Mouse (Mus musculus): ENCODE results near the gene Ptpn7. TPM values are rescaled to one million over a fixed set of nuclear protein-coding genes. Genes with fewer than 3 reads are reported as not detected.

The Ptpn7 gene
- polyA plus RNA-seq, 1 experiment from 2014 or later, result 1.2 TPM

DNA sequence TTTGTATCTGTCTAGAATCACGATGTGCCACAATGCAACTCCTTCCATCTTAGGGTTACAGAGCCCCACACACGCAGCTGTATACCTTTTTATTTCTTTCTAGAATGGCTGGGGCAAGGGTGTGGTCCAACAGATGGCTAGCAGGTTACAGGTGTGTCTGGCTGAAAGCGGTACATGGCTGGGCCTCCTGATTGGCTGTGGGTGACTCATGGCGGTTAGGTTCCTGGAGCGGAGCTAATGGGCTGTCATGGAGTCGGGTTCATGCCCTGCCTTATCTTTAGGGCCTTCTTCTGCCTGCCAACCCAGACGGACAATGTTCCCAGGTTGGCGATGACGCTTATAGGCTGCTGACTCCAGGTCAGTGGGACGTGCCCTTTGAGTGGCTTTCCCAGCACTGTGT lies 48.3 kb downstream of the Ptpn7 start:
- 0 out of 2 replicates have a peak, but pooled peaks cover 5% of the 10 kb centered on the region for H3K4me1 ChIP-seq (ENCODE audit: control insufficient read depth, insufficient read depth, low read length)
- no peak overlapping the region for H3K4me3 ChIP-seq (ENCODE audit: low read depth, low read length)
- no peaks in the 10 kb centered on the region for H3K36me3 ChIP-seq (ENCODE audit: control insufficient read depth, insufficient read depth, low read length)
- no peaks in the 10 kb centered on the region for H3K27me3 ChIP-seq (ENCODE audit: control insufficient read depth, insufficient read depth, low read length)
- no peak overlapping the region for H3K4me2 ChIP-seq (replicated peaks; ENCODE audit: low read depth, low read length)
- H3K9ac ChIP-seq (replicated peaks; ENCODE audit: low read depth, low read length), result no peak overlapping the region
- no peaks in the 10 kb centered on the region for H3K9me3 ChIP-seq (ENCODE audit: control insufficient read depth, low read depth, low read length)
- 66% methylated on average over 10 of the region's 10 CpGs for WGBS
- H3K27ac ChIP-seq (ENCODE audit: low read length), result 0 out of 2 replicates have a peak overlapping the region, but pooled peaks have one; percentile 45
- peak; percentile 58; the same call in 1 of the 2 replicates for ATAC-seq (ENCODE audit: insufficient number of reproducible peaks, insufficient read depth, low FRiP score, low read depth)

- Histone ChIP-seq H3K9ac (replicated peaks; ENCODE audit: low read depth, low read length) (no peak overlapping the region), H3K27me3 (ENCODE audit: control insufficient read depth, insufficient read depth, low read length) (no peaks in the 10 kb centered on the region), H3K4me1 (ENCODE audit: control insufficient read depth, insufficient read depth, low read length) (0 out of 2 replicates have a peak, but pooled peaks cover 5% of the 10 kb centered on the region), H3K36me3 (ENCODE audit: control insufficient read depth, insufficient read depth, low read length) (no peaks in the 10 kb centered on the region), H3K4me3 (ENCODE audit: low read depth, low read length) (no peak overlapping the region), H3K4me2 (replicated peaks; ENCODE audit: low read depth, low read length) (no peak overlapping the region), H3K9me3 (ENCODE audit: control insufficient read depth, low read depth, low read length) (no peaks in the 10 kb centered on the region), H3K27ac (ENCODE audit: low read length) (0 out of 2 replicates have a peak overlapping the region, but pooled peaks have one; percentile 45)
- 53% methylated on average over 4 of the region's 4 CpGs for WGBS
- ATAC-seq (ENCODE audit: insufficient number of reproducible peaks, insufficient read depth, low FRiP score, low read depth), result no peak
These were observed 48.8 kb downstream of the Ptpn7 start for GRCm38 (mm10) chr1:135181275-135181674.

DNA sequence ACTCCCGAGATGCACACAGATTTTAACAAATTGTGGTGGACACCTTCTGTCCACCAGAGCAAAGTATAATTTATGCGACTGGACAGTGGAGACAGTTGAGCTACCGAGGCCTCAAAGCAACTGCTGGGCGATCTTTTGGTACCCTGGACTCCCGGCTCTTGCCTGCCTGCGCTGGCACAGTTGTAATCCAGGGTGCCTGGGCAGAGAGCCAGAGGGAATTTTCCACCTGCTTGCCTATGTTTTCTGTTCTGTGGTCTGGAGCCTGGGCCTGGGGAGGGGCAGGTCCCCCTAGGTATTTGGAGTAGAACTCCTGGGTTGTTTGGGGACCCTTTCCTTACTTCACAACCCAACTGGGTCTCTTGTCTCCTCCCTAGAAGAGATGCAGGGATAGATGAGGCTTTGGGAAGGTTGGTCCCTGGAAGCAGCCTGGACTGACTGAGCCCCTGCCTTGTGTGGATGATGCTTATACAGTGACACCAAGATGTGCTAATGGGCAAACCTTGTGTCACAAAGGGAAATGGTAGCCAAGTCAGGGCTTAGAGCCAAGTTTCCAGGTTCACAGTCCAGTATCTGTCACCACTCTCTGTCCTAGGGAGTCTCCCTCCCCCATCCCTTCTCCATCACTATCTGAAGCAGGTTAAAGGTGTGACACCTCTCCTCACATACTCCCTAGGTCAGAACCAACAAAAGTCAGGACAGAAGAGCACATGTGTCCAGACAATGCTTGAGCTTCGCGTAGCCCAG lies 49.6 kb downstream of the Ptpn7 start:
- ATAC-seq (ENCODE audit: insufficient number of reproducible peaks, insufficient read depth, low FRiP score, low read depth), result no peak
- Histone ChIP-seq H3K36me3 (ENCODE audit: control insufficient read depth, insufficient read depth, low read length) (no peaks in the 10 kb centered on the region), H3K27ac (ENCODE audit: low read length) (peak overlapping the region; percentile 70; the same call in 1 of the 2 replicates), H3K9ac (replicated peaks; ENCODE audit: low read depth, low read length) (no peak overlapping the region), H3K9me3 (ENCODE audit: control insufficient read depth, low read depth, low read length) (no peaks in the 10 kb centered on the region), H3K4me3 (ENCODE audit: low read depth, low read length) (no peak overlapping the region), H3K4me2 (replicated peaks; ENCODE audit: low read depth, low read length) (no peak overlapping the region), H3K27me3 (ENCODE audit: control insufficient read depth, insufficient read depth, low read length) (no peaks in the 10 kb centered on the region), H3K4me1 (ENCODE audit: control insufficient read depth, insufficient read depth, low read length) (0 out of 2 replicates have a peak, but pooled peaks cover 5% of the 10 kb centered on the region)
- WGBS, result 84% methylated on average over 8 of the region's 8 CpGs

DNA sequence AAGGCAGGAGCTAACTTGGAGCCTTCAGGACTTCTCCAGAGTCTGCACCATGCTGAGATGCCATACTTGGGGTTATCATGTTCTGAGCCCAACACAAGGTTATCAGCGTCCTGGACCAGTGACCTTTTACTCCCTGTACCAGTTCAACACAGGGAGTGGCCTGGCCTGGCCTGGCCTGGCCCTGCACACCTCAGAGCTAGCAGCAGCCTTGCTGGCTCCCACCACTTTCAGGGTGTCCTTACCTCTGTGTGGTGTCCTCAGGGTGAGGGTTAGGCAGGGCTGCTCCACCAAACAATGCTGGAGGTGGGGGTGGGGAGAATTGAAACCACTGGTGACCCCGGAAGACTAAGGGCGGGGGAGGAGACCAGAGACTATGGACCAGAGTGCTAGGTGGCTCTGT lies 50.5 kb downstream of the Ptpn7 start:
- H3K36me3 ChIP-seq (ENCODE audit: control insufficient read depth, insufficient read depth, low read length), result no peaks in the 10 kb centered on the region
- no peaks in the 10 kb centered on the region for H3K27me3 ChIP-seq (ENCODE audit: control insufficient read depth, insufficient read depth, low read length)
- ATAC-seq (ENCODE audit: insufficient number of reproducible peaks, insufficient read depth, low FRiP score, low read depth), result peak; percentile 26; the same call in 1 of the 2 replicates
- H3K9me3 ChIP-seq (ENCODE audit: control insufficient read depth, low read depth, low read length), result no peaks in the 10 kb centered on the region
- no peak overlapping the region for H3K4me3 ChIP-seq (ENCODE audit: low read depth, low read length)
- 57% methylated on average over 3 of the region's 3 CpGs for WGBS
- peak overlapping the region; percentile 70; the same call in 1 of the 2 replicates for H3K27ac ChIP-seq (ENCODE audit: low read length)
- H3K4me1 ChIP-seq (ENCODE audit: control insufficient read depth, insufficient read depth, low read length), result 0 out of 2 replicates have a peak, but pooled peaks cover 5% of the 10 kb centered on the region
- no peak overlapping the region for H3K9ac ChIP-seq (replicated peaks; ENCODE audit: low read depth, low read length)
- no peak overlapping the region for H3K4me2 ChIP-seq (replicated peaks; ENCODE audit: low read depth, low read length)

- H3K9ac ChIP-seq (replicated peaks; ENCODE audit: low read depth, low read length), result no peak overlapping the region
- no peak overlapping the region for H3K4me2 ChIP-seq (replicated peaks; ENCODE audit: low read depth, low read length)
- WGBS, result 59% methylated on average over 4 of the region's 4 CpGs
- peak; percentile 82 for ATAC-seq (ENCODE audit: insufficient number of reproducible peaks, insufficient read depth, low FRiP score, low read depth)
- H3K36me3 ChIP-seq (ENCODE audit: control insufficient read depth, insufficient read depth, low read length), result no peaks in the 10 kb centered on the region
- no peak overlapping the region for H3K4me3 ChIP-seq (ENCODE audit: low read depth, low read length)
- peak overlapping the region; percentile 70; the same call in 1 of the 2 replicates for H3K27ac ChIP-seq (ENCODE audit: low read length)
- no peaks in the 10 kb centered on the region for H3K27me3 ChIP-seq (ENCODE audit: control insufficient read depth, insufficient read depth, low read length)
- no peaks in the 10 kb centered on the region for H3K9me3 ChIP-seq (ENCODE audit: control insufficient read depth, low read depth, low read length)
- 0 out of 2 replicates have a peak, but pooled peaks cover 5% of the 10 kb centered on the region for H3K4me1 ChIP-seq (ENCODE audit: control insufficient read depth, insufficient read depth, low read length)
These were observed 50.9 kb downstream of the Ptpn7 start for GRCm38 (mm10) chr1:135183448-135183847.

- Histone ChIP-seq H3K27ac (ENCODE audit: low read length) (peak overlapping the region; percentile 44; the same call in 1 of the 2 replicates), H3K36me3 (ENCODE audit: control insufficient read depth, insufficient read depth, low read length) (no peaks in the 10 kb centered on the region), H3K9ac (replicated peaks; ENCODE audit: low read depth, low read length) (no peak overlapping the region), H3K4me1 (ENCODE audit: control insufficient read depth, insufficient read depth, low read length) (0 out of 2 replicates have a peak, but pooled peaks cover 5% of the 10 kb centered on the region), H3K4me2 (replicated peaks; ENCODE audit: low read depth, low read length) (no peak overlapping the region), H3K27me3 (ENCODE audit: control insufficient read depth, insufficient read depth, low read length) (no peaks in the 10 kb centered on the region), H3K9me3 (ENCODE audit: control insufficient read depth, low read depth, low read length) (no peaks in the 10 kb centered on the region), H3K4me3 (ENCODE audit: low read depth, low read length) (no peak overlapping the region)
- ATAC-seq (ENCODE audit: insufficient number of reproducible peaks, insufficient read depth, low FRiP score, low read depth), result peak; percentile 48; the same call in 1 of the 2 replicates
- WGBS, result 56% methylated on average over 11 of the region's 11 CpGs
These were observed 51.6 kb downstream of the Ptpn7 start for GRCm38 (mm10) chr1:135183941-135184570.

GRCm38 (mm10) chr1:135185936-135186335 lies 53.4 kb downstream of the Ptpn7 start:
- Histone ChIP-seq H3K27ac (ENCODE audit: low read length) (no peak overlapping the region), H3K36me3 (ENCODE audit: control insufficient read depth, insufficient read depth, low read length) (no peaks in the 10 kb centered on the region), H3K9ac (replicated peaks; ENCODE audit: low read depth, low read length) (no peak overlapping the region), H3K4me2 (replicated peaks; ENCODE audit: low read depth, low read length) (no peak overlapping the region), H3K4me1 (ENCODE audit: control insufficient read depth, insufficient read depth, low read length) (0 out of 2 replicates have a peak, but pooled peaks cover 5% of the 10 kb centered on the region), H3K4me3 (ENCODE audit: low read depth, low read length) (no peak overlapping the region), H3K27me3 (ENCODE audit: control insufficient read depth, insufficient read depth, low read length) (no peaks in the 10 kb centered on the region), H3K9me3 (ENCODE audit: control insufficient read depth, low read depth, low read length) (no peaks in the 10 kb centered on the region)
- WGBS, result 45% methylated on average over 5 of the region's 5 CpGs
- ATAC-seq (ENCODE audit: insufficient number of reproducible peaks, insufficient read depth, low FRiP score, low read depth), result no peak

- H3K4me2 ChIP-seq (replicated peaks; ENCODE audit: low read depth, low read length), result no peak overlapping the region
- 0 out of 2 replicates have a peak, but pooled peaks cover 5% of the 10 kb centered on the region for H3K4me1 ChIP-seq (ENCODE audit: control insufficient read depth, insufficient read depth, low read length)
- no peak overlapping the region for H3K4me3 ChIP-seq (ENCODE audit: low read depth, low read length)
- no peak for ATAC-seq (ENCODE audit: insufficient number of reproducible peaks, insufficient read depth, low FRiP score, low read depth)
- H3K36me3 ChIP-seq (ENCODE audit: control insufficient read depth, insufficient read depth, low read length), result no peaks in the 10 kb centered on the region
- H3K27me3 ChIP-seq (ENCODE audit: control insufficient read depth, insufficient read depth, low read length), result no peaks in the 10 kb centered on the region
- 44% methylated on average over 8 of the region's 8 CpGs for WGBS
- H3K27ac ChIP-seq (ENCODE audit: low read length), result no peak overlapping the region
- no peaks in the 10 kb centered on the region for H3K9me3 ChIP-seq (ENCODE audit: control insufficient read depth, low read depth, low read length)
- H3K9ac ChIP-seq (replicated peaks; ENCODE audit: low read depth, low read length), result no peak overlapping the region
These were observed 53.9 kb downstream of the Ptpn7 start for GRCm38 (mm10) chr1:135186427-135186826.
